In genomic region chr2:62454033-62454432, GRCm38 (mm10) we compare ENCODE assay signal across 30 mouse cellular contexts. TPM values are rescaled to one million over a fixed set of nuclear protein-coding genes. Genes with fewer than 3 reads are reported as not detected.
DNase-seq lines count a peak whose midpoint lies in the region; ATAC-seq lines count a peak whose summit lies in the region.
"Had no signal": no experiment of that assay in that cellular context is flagged by ENCODE, and none has a peak within 500 bp of the region (broad histone marks: within the 10 kb centered on the region; RNA-seq: fewer than 3 reads in every experiment).

No protein-coding gene starts in this region.

- no peak overlapping the region for H3K4me3 ChIP-seq in kidney, embryonic 16.5 days (ENCODE audit: low read length)
- H3K4me3 ChIP-seq: embryonic facial prominence, embryonic 15.5 days; erythroblast, embryonic 14.5 days; forebrain, embryonic 10.5 days; heart, embryonic 10.5 days; hindbrain, embryonic 12.5 days had no signal

- H3K9ac ChIP-seq in kidney, embryonic 16.5 days (replicated peaks; ENCODE audit: low read length): no peak overlapping the region
- H3K9ac ChIP-seq: embryonic facial prominence, embryonic 15.5 days; hindbrain, embryonic 12.5 days had no signal

- H3K9me3 ChIP-seq in kidney, embryonic 16.5 days (ENCODE audit: low read length): no peaks in the 10 kb centered on the region
- H3K9me3 ChIP-seq: embryonic facial prominence, embryonic 15.5 days; forebrain, embryonic 10.5 days; G1E; heart, embryonic 10.5 days; hindbrain, embryonic 12.5 days had no signal

- H3K4me1 ChIP-seq in kidney, embryonic 16.5 days (ENCODE audit: insufficient read depth, low read length): no peaks in the 10 kb centered on the region
- H3K4me1 ChIP-seq: heart, embryonic 10.5 days; hindbrain, embryonic 12.5 days had no signal

- no peak overlapping the region for H3K27ac ChIP-seq in kidney, embryonic 16.5 days (ENCODE audit: low read length)
- H3K27ac ChIP-seq: embryonic facial prominence, embryonic 15.5 days; forebrain, embryonic 10.5 days; heart, embryonic 10.5 days; hindbrain, embryonic 12.5 days had no signal

- no peak overlapping the region for H3K4me2 ChIP-seq in kidney, embryonic 16.5 days (replicated peaks; ENCODE audit: low read depth, low read length)
- H3K4me2 ChIP-seq: embryonic facial prominence, embryonic 15.5 days; hindbrain, embryonic 12.5 days had no signal

- H3K27me3 ChIP-seq in kidney, embryonic 16.5 days (ENCODE audit: insufficient read depth, low read length): no peaks in the 10 kb centered on the region

- no peak for DNase-seq in frontal cortex, postnatal 14 days (ENCODE audit: low spot score in 2 of 2)
- DNase-seq in kidney, postnatal 25 days: no peak
- peak; percentile 50 to 55 for DNase-seq in left cerebral cortex, adult 9 months (ENCODE audit: low spot score in 2 of 2)
- DNase-seq in left cerebral cortex, postnatal 4 days: no peak
- peak; percentile 28 to 67 for DNase-seq in right cerebral cortex, postnatal 36 days (ENCODE audit: low spot score in 2 of 2)
- DNase-seq in right cerebral cortex, postnatal 10 days (ENCODE audit: low spot score in 2 of 2): no peak
- DNase-seq: adrenal gland, adult 8-10 months; adrenal gland, postnatal 36 days; B cell, adult 2 months; cerebellum, adult 11 months; cerebellum, adult 8-10 months; cerebellum, postnatal 14 days; embryo, embryonic 11 days; heart, adult 18-20 months; heart, postnatal 10 days; heart, postnatal 4 days had no signal

- WGBS in kidney, embryonic 16.5 days: 50% methylated on average over 6 of the region's 6 CpGs

- intact Hi-C loops in left cerebral cortex, postnatal 4 days (cut with DNase I): loop anchor here (10.0 kb wide), 1 partner anchor 469 kb away; no protein-coding TSS in a partner anchor

- H3K36me3 ChIP-seq in kidney, embryonic 16.5 days (ENCODE audit: insufficient read depth, low read length): no peaks in the 10 kb centered on the region
- H3K36me3 ChIP-seq: embryonic facial prominence, embryonic 15.5 days; forebrain, embryonic 10.5 days; G1E; heart, embryonic 10.5 days; hindbrain, embryonic 12.5 days had no signal

- peak; percentile 80 for ATAC-seq in frontal cortex, adult (ENCODE audit: low TSS enrichment)
- ATAC-seq in kidney, embryonic 16.5 days (ENCODE audit: low FRiP score, low TSS enrichment): peak; percentile 69; the same call in 1 of the 2 replicates
- ATAC-seq: CD4-positive, CD25-positive, alpha-beta regulatory T cell, adult 4 months; forebrain, embryonic 14.5 days had no signal

RNA-seq across cellular contexts. Expression of gene Gcg, which starts 29.4 kb away (rescaled TPM):
- not detected in 2 replicates for polyA plus RNA-seq in kidney, embryonic 16.5 days (2015; fragmentation: Nextera tagmentation; extraction: Ambion mirVana)
- total RNA-seq in left cerebral cortex, postnatal 4 days (2021): 1 to 10 TPM in 1 of 2 experiments, under 1 TPM in 1; 0.84 to 1.1 TPM
- total RNA-seq: adrenal gland, adult 8-10 months; adrenal gland, postnatal 36 days; common myeloid progenitor, adult 5-6 weeks; gastrocnemius, adult 8-10 months; heart, adult 18-20 months; heart, postnatal 10 days; heart, postnatal 4 days had no signal
- polyA plus RNA-seq: CD4-positive, CD25-positive, alpha-beta regulatory T cell, adult 4 months; embryonic facial prominence, embryonic 11.5 days; embryonic facial prominence, embryonic 15.5 days; erythroblast, embryonic 14.5 days; forebrain, embryonic 10.5 days; heart, embryonic 14.5 days; hindbrain, embryonic 12.5 days had no signal

RNA-seq across cellular contexts. Expression of gene Dpp4, which starts 42.0 kb away (rescaled TPM):
- 118 and 125 TPM in 2 replicates for polyA plus RNA-seq in kidney, embryonic 16.5 days (2015; fragmentation: Nextera tagmentation; extraction: Ambion mirVana)
- 1 to 10 TPM; 2.4 to 3.7 TPM for total RNA-seq in left cerebral cortex, postnatal 4 days (2021)
- polyA plus RNA-seq: erythroblast, embryonic 14.5 days had no signal

Comparison
In these comparisons a context has a peak if more than half of its experiments do, and no peak if none do; other contexts are left out.
1. DNase-seq: peak in left cerebral cortex, adult 9 months (2 of 2) and right cerebral cortex, postnatal 36 days (2 of 2); none in frontal cortex, postnatal 14 days (0 of 2), kidney, postnatal 25 days (0 of 2), left cerebral cortex, postnatal 4 days (single experiment) and right cerebral cortex, postnatal 10 days (0 of 2).